Mouse (Mus musculus) limb, embryonic 14.5 days (tissue): ENCODE results near the gene Rasgrf1. TPM values are rescaled to one million over a fixed set of nuclear protein-coding genes. Genes with fewer than 3 reads are reported as not detected.

Experiments
- ATAC-seq: fragments of 200-750 bp; cut with Nextera tagmentation; 2 replicates; pipeline ENCODE4 v1.8.0; 2017; ENCODE audit warnings: low read depth, moderate number of reproducible peaks, moderate TSS enrichment; ENCODE audit not compliant: low FRiP score
- DNase-seq: peaks from one replicate; pipeline ENCODE4 v3.0.0-alpha.2; 2015; ENCODE audit warnings: low spot score
- H3K27ac ChIP-seq: fragments of 300-500 bp; sonication (generic); replicated peaks from 2 replicates; pipeline ENCODE4 v1.5.1; 2014; ENCODE audit warnings: low read depth, mild to moderate bottlenecking, low read length, moderate library complexity, mixed read lengths
- H3K27me3 ChIP-seq: fragments of 300-500 bp; sonication (generic); 2 replicates; pipeline ENCODE4 v1.6.1; 2014; ENCODE audit warnings: low read length, mixed read lengths; ENCODE audit not compliant: control insufficient read depth, insufficient read depth
- H3K36me3 ChIP-seq: fragments of 300-500 bp; sonication (generic); 2 replicates; pipeline ENCODE4 v1.6.1; 2014; ENCODE audit warnings: mild to moderate bottlenecking, low read length, moderate library complexity, mixed read lengths; ENCODE audit not compliant: control insufficient read depth, insufficient read depth
- H3K4me1 ChIP-seq: fragments of 300-500 bp; sonication (generic); 2 replicates; pipeline ENCODE4 v1.6.1; 2014; ENCODE audit warnings: antibody characterized with exemption, low read length, mixed read lengths; ENCODE audit not compliant: control insufficient read depth, insufficient read depth
- H3K4me2 ChIP-seq: fragments of 300-500 bp; sonication (generic); replicated peaks from 2 replicates; pipeline ENCODE4 v1.6.1; 2014; ENCODE audit warnings: low read depth, mild to moderate bottlenecking, low read length, moderate library complexity; ENCODE audit not compliant: severe bottlenecking
- H3K4me3 ChIP-seq: fragments of 300-500 bp; sonication (generic); replicated peaks from 2 replicates; pipeline ENCODE4 v1.5.1; 2014; ENCODE audit warnings: low read length
- H3K9ac ChIP-seq: fragments of 300-500 bp; sonication (generic); 2 replicates; pipeline ENCODE4 v1.6.1; 2014; ENCODE audit warnings: mild to moderate bottlenecking, low read depth, low read length, moderate library complexity; ENCODE audit not compliant: severe bottlenecking
- H3K9me3 ChIP-seq: fragments of 300-500 bp; sonication (generic); 2 replicates; pipeline ENCODE4 v1.6.1; 2016; ENCODE audit warnings: low read length; ENCODE audit not compliant: control insufficient read depth
- POLR2A ChIP-seq: fragments of 200-500 bp; IDR thresholded peaks from 2 replicates; pipeline ENCODE4 v1.8.0; 2012; ENCODE audit warnings: inconsistent platforms, mild to moderate bottlenecking, moderate library complexity, borderline replicate concordance; ENCODE audit not compliant: insufficient read depth, insufficient read length; ENCODE audit errors: extremely low read depth
- WGBS: fragments of 180-500 bp; shearing (Covaris S2); extraction: QIAGEN DNeasy Blood & Tissue Kit; methylation state at CpG from one replicate; pipeline ENCODE4 v1.1.7; 2014; 5-methylcytosine and 5-hydroxymethylcytosine counted together
- polyA plus RNA-seq, 2 experiments: library from polyadenylated mRNA; depleted of rRNA in 1 of 2; stranded (reverse) in 1 of 2; unstranded in 1 of 2; fragments of >200 nt; fragmentation: Nextera tagmentation in 1 of 2; extraction: Ambion mirVana in 1 of 2; gene quantifications; 2 replicates each; pipeline versions ENCODE4 v1.2.1 to v1.2.3; 2012 to 2014

Rasgrf1 gene
- polyA plus RNA-seq, 2 experiments: 0.55 to 1.1 TPM

GRCm38 (mm10) chr9:90033922-90034321 lies 124.2 kb downstream of the Rasgrf1 start:
- TF ChIP-seq POLR2A: no peak
- Histone ChIP-seq H3K4me1 (no peaks in the 10 kb centered on the region), H3K27ac (no peak overlapping the region), H3K9ac (no peak overlapping the region), H3K27me3 (no peaks in the 10 kb centered on the region), H3K4me3 (no peak overlapping the region), H3K4me2 (no peak overlapping the region), H3K9me3 (no peaks in the 10 kb centered on the region), H3K36me3 (no peaks in the 10 kb centered on the region)
- WGBS: 83% methylated on average over 4 of the region's 4 CpGs
- no peak for ATAC-seq
- DNase-seq: no peak

- ATAC-seq (no peak), DNase-seq (no peak)
- H3K27me3 ChIP-seq: no peaks in the 10 kb centered on the region
- no peak overlapping the region for H3K9ac ChIP-seq
- TF ChIP-seq POLR2A: no peak
- H3K36me3 ChIP-seq: no peaks in the 10 kb centered on the region
- no peak overlapping the region for H3K4me2 ChIP-seq
- WGBS: 84% methylated on average over 2 of the region's 2 CpGs
- H3K4me1 ChIP-seq: no peaks in the 10 kb centered on the region
- no peak overlapping the region for H3K4me3 ChIP-seq
- H3K27ac ChIP-seq: no peak overlapping the region
- H3K9me3 ChIP-seq: no peaks in the 10 kb centered on the region
Measured at GRCm38 (mm10) chr9:90035168-90035567, 125.5 kb downstream of the Rasgrf1 start.

- ATAC-seq (no peak), DNase-seq (no peak)
- Histone ChIP-seq H3K36me3 (no peaks in the 10 kb centered on the region), H3K27me3 (no peaks in the 10 kb centered on the region), H3K9me3 (no peaks in the 10 kb centered on the region), H3K4me1 (no peaks in the 10 kb centered on the region), H3K27ac (no peak overlapping the region), H3K4me3 (no peak overlapping the region), H3K9ac (no peak overlapping the region), H3K4me2 (no peak overlapping the region)
- WGBS: 93% methylated on average over 3 of the region's 3 CpGs
- no peak for TF ChIP-seq POLR2A
Measured at GRCm38 (mm10) chr9:90035794-90036193, 126.1 kb downstream of the Rasgrf1 start.

- no peak for DNase-seq
- H3K4me2 ChIP-seq: no peak overlapping the region
- no peaks in the 10 kb centered on the region for H3K27me3 ChIP-seq
- H3K27ac ChIP-seq: no peak overlapping the region
- ATAC-seq: no peak
- no peaks in the 10 kb centered on the region for H3K4me1 ChIP-seq
- H3K9me3 ChIP-seq: no peaks in the 10 kb centered on the region
- TF ChIP-seq POLR2A: no peak
- H3K9ac ChIP-seq: no peak overlapping the region
- 62% methylated on average over 4 of the region's 4 CpGs for WGBS
- H3K36me3 ChIP-seq: no peaks in the 10 kb centered on the region
- H3K4me3 ChIP-seq: no peak overlapping the region
Measured at GRCm38 (mm10) chr9:90036313-90036712, 126.6 kb downstream of the Rasgrf1 start.

- no peaks in the 10 kb centered on the region for H3K9me3 ChIP-seq
- H3K4me1 ChIP-seq: no peaks in the 10 kb centered on the region
- 75% methylated on average over 4 of the region's 4 CpGs for WGBS
- no peak overlapping the region for H3K4me2 ChIP-seq
- H3K27ac ChIP-seq: no peak overlapping the region
- no peak overlapping the region for H3K4me3 ChIP-seq
- ATAC-seq (no peak), DNase-seq (no peak)
- no peak overlapping the region for H3K9ac ChIP-seq
- TF ChIP-seq POLR2A: no peak
- no peaks in the 10 kb centered on the region for H3K27me3 ChIP-seq
- H3K36me3 ChIP-seq: no peaks in the 10 kb centered on the region
Measured at GRCm38 (mm10) chr9:90038535-90038934, 128.8 kb downstream of the Rasgrf1 start.

GRCm38 (mm10) chr9:90040916-90041315 lies 131.2 kb downstream of the Rasgrf1 start:
- Histone ChIP-seq H3K4me2 (no peak overlapping the region), H3K36me3 (no peaks in the 10 kb centered on the region), H3K4me3 (no peak overlapping the region), H3K27me3 (no peaks in the 10 kb centered on the region), H3K27ac (no peak overlapping the region), H3K9me3 (no peaks in the 10 kb centered on the region), H3K4me1 (no peaks in the 10 kb centered on the region), H3K9ac (no peak overlapping the region)
- WGBS: 84% methylated on average over 2 of the region's 2 CpGs
- TF ChIP-seq POLR2A: no peak
- DNase-seq: no peak
- ATAC-seq: no peak
